Mouse (Mus musculus): ENCODE results near the gene Osbpl5.

DNA sequence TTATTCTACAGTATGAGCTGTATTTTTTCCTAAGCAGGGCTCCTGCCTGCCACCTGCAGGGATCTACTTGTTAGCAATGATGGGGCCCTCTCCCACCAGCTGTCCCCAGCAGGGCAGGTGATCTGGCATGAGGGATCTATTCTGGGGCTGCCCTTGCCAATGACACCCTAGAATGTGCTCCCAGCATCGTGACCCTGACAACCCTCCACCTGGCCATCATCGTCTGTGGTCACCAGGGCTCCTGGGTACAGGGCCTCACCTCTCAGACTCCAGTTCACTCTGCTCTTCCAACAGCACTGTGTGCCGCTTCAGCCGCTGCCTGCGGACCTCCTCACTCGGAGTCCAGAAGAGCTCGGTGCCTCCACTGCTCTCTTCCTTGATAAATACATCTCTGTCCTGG lies 62.2 kb downstream of the Osbpl5 start:
- TF ChIP-seq CTCF (conservative IDR thresholded peaks at IDR 0.05; ENCODE audit: insufficient read depth, insufficient read length, low read depth, low read length) (no peak), POLR2A (IDR thresholded peaks at IDR 0.05; ENCODE audit: low read depth, low read length) (no peak)

Measured in kidney, adult 2 months (tissue).